Mouse (Mus musculus): ENCODE measurements around the gene Gnao1. TPM values are rescaled to one million over a fixed set of nuclear protein-coding genes. Genes with fewer than 3 reads are reported as not detected.

Gene Gnao1
- total RNA-seq, 2 experiments from 2014 or later: not detected

DNA sequence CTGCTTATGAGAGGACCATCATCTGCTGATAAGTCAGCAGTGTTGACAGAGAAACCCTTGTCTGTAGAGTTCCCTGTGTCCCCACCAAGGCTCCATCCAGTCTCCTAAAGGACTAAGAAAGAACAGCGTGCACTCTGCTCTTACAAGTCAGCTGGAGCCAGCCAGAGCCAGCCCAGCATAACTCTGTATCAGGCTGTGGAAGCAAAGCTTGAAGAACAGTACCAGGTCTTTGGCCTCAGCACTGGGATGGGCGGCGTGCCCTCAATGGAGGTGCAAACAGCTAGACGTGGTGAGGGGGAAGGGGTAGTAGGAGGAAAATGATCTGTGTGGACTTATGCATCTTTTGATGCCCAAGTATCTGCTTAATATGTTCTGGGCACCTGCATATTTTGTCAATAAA is 32.8 kb downstream of the Gnao1 start:
- ATAC-seq (replicated peaks; ENCODE audit: low FRiP score, poor library complexity, severe bottlenecking): no peak

DNA sequence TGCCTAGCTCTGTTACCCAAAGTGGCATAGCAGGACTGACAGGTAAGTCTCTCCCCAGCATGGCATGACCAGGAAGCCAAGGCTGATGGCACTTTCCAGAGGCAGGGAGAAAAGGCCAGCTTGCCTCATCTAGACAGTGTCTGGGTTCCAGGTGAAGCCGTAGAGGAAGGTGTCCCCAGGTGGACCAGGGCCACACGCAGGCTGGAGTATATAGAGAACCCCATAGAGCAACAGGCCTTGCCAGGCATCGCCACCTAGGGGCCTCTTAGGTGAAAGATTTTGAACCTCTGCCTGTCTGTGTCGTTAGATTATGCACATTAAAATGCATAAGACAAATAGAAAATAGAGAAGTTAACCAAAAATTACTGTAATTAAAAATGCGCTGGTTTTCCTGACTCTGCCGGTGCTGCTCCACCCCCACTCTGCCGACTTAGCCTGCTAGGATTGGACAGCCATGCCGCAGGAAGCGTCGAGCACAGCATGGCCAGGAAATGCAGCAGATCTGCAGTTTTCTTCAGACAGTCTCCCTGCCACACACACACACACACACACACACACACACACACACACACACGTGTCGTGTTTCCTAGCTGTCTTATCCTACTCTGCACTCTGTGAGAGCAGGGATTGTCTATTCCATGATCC is 34.2 kb downstream of the Gnao1 start:
- no peak for ATAC-seq (replicated peaks; ENCODE audit: low FRiP score, poor library complexity, severe bottlenecking)

DNA sequence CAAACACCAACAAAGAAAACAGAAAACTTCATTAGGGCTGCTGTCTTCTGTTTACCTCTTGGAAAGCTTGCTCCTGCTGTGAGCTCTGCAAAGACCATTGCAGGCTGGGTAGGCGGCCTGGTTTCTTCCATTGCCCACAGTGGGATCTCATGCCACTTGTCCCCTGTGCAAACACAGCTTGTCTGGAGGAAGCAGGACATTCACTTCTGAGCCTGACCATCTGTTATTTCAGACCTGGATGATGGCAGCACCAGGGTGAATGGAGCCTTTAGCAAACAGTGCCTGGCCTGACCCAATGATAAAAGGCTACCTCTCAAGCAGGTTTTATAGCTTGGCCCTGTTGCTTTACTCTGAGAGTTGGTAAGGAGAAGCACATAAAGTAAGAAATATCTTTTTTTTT is 35.4 kb downstream of the Gnao1 start:
- no peak for ATAC-seq (replicated peaks; ENCODE audit: low FRiP score, poor library complexity, severe bottlenecking)

DNA sequence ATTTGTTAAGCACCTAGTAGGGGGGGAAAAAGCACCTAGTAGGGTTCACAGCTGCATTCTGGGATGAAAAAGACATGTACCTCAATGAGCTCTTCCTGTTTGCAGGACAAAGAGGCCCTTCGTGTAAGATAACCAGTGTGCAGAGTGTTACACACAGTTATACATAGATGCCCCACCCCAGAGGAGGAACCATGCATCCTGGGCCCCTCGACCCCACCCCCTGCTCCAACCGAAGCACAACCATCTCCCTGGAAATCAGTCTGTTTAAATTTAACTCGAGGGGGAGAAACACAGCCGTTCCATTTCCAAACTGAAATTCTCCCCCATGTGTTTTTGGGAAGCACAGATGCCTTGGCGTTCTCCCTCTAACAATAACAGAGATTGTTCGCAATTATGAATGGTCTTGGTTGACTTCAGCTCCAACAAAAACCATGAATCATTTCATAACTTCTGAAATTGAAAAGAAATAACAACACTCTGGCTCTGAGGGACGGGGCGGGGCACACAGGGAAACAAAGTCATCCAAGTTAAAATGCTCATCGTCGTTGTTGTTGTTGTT is 42.4 kb downstream of the Gnao1 start:
- ATAC-seq (replicated peaks; ENCODE audit: low FRiP score, poor library complexity, severe bottlenecking): no peak

DNA sequence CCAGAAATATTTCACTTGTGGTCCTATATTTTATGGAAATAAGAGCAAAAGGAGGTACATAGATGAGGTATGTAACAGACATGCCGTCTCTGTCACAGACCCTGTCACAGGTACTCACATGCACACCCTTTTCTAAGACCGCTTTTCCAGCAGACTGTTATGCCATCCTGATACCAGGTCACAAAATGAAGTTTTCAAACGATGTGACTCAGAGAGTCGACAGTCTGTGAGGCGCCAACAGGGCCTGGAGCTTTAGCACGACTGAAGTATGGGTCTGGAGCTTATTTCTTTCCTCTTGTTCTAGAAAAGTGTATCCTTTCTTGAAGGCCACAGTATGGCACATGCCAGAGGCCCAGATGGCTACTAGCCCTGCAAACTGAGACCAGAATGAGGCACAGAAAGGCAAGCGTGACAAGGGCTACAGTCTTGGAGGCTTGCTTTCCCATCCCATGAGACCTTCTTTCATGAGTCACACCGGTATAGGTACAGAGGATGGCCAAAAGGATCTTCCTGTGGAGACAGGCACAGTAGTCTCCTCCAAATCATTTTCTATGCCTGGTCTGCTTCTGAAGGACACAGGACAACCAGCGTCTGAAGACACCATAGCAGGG is 43.2 kb downstream of the Gnao1 start:
- ATAC-seq (replicated peaks; ENCODE audit: low FRiP score, poor library complexity, severe bottlenecking): no peak

DNA sequence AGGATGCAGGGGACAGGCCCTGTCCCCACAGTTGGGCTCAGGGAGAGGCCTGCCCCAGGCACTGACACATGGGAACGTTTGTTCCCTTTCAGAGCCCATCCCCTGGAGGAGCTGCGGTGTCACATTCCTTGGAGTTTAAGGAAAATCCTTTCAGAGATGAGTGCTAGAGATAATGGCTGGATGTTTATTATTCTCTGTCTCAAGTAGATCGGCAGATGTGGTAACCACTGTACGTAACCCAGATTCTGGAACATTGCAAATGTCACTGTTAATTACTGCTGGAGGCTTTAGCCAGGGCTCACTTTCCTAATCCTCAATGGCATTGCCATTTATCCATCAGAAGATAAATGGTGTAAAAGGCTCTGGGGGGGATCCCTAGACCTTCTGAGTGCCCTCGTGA is 44.9 kb downstream of the Gnao1 start:
- ATAC-seq (replicated peaks; ENCODE audit: low FRiP score, poor library complexity, severe bottlenecking): no peak

DNA sequence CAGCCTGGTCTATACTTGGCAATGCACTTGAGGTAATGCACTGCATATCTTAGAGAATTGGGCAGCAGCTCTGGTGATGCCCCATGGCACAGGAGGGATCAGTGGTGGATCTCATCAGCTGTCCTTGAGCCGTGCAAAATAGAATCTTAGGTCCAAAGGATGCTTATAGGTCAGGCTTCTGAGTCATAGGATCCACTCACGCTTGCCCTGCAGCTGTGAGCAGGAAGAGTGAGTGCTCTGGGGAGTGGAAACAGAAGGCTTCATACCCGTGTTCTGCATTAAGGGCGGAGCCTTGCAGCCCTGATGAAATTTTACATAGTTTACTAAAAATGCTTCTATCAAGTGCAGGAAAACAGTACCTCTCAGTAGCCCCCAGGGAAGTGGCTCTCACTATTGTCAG is 45.5 kb downstream of the Gnao1 start:
- no peak for ATAC-seq (replicated peaks; ENCODE audit: low FRiP score, poor library complexity, severe bottlenecking)

DNA sequence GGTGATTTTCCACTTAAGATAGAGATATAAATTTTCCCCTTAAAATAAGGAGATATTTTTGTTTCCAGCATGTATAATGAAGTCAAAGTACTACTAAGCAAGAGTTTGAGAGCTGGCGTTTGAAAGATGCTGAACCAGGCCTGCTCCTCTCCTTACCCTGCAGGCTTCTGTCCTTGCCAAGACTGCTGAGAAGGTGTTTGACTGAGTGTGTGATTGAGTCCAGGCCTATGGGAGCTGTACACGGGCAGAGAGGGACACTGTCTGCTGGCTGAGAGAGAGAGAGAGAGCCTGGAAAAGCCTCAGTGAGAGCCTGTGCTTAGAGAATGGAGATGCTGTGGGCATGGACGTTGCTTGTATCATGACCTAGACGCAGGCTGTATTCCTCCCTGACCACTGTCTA is 47.4 kb downstream of the Gnao1 start:
- ATAC-seq (replicated peaks; ENCODE audit: low FRiP score, poor library complexity, severe bottlenecking): no peak

DNA sequence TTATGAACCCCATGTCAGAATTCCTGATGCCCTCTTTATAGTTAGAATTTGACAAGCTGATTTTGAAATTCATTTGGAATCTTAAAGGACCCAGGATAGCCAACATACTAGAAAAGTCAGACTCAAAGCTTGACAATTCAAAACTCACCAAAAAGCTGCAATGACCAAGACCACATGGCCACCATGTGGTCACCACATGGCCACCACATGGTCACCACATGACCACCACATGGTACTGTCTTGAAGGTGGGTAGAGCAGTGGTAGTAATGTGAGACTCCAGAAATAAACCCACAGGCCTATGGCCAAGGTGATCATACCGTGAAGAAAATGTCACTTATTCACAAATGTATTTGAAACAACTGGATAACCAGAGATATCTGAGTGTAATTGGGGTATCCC is 48.5 kb downstream of the Gnao1 start:
- ATAC-seq (replicated peaks; ENCODE audit: low FRiP score, poor library complexity, severe bottlenecking): no peak

DNA sequence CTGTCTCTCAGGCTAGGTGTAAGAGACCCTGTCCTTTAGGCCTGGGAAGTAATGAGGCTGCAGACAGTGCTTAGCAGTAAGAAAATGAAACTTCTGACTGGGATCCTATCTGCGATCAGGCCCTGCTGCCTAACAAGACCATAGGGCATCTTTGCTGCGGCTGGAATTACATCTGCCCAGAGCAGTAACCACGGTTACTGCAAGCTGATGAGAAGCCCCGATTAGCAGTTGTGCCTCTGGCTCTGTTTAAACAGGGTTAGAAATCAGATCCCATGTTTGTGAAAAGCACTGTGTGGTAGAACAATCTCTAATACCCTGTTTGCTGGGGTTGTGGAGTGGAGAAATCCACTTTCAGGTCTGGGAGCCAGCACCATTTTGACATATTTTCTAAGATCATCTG is 50.3 kb downstream of the Gnao1 start:
- no peak for ATAC-seq (replicated peaks; ENCODE audit: low FRiP score, poor library complexity, severe bottlenecking)

DNA sequence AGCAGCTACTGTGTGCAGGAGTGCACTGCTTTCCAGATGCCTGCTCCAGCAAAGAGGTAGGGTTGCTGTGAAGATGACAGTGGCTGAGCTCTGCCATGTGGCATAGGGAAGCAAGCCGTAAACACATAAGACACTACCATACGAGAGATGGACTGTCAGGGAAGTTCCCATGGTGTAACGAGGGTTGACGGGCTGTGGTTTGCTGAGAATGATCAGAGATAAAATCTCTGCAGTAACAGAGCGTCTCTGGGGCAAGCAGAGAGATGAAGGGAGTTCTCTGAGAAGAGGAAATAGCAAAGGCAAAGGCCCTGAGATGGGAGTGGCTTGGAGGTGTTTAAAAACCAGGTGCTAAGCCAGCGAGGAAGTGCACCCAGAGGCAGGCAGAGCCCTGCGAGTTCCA is 54.3 kb downstream of the Gnao1 start:
- ATAC-seq (replicated peaks; ENCODE audit: low FRiP score, poor library complexity, severe bottlenecking): no peak

DNA sequence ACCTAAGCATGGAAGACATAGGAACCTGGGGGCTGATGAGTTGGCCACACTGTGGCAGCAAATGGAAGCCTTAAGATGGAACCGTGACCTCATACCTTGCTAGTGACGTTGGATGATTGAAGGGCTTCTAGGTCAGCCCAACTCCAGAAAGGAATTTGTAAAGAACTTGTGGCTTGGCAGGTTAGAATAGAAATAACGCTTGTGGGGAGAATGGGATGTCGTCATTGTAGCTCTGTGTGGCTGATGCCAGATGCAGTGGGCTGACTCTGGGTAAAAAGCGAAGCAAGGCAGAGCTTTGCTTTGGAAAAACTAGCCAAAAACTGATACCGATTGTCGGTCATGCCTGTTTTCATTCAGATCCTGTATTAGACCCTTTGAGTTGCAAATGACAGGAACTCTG is 56.5 kb downstream of the Gnao1 start:
- ATAC-seq (replicated peaks; ENCODE audit: low FRiP score, poor library complexity, severe bottlenecking): no peak

DNA sequence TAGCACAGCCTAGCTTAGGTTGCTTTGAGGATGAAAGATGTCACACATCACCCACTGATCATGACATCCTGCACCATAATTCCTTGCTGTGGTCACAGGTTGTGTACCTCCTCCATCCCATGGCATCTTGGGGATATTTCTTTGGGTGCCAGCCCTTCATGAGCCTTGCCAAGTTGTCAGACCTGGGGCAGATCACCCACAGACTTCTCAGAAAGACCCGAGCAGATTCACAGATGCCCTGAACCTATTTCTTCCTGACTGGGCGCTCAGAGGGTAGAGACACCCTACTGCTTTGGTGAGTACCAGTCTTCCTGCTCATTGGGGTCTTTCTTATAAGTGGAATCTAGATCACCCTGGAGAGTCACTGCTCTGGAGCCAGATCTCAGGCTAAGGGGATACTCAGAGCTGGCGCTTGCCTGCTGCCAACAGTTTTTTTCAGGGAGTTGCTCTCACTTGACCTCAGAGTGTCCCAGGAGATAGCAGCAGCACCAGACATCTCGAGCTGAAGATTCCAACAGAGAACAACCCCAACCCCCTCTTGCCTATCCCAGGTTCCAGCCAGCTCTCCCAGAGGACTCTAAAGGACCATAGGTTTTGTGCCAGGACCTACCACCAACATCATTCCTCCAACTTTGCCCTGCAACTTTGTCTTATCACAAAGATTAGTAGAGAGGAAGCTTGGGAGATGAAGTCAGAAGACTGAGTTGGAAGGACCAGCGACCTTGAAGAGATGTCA is 58.9 kb downstream of the Gnao1 start:
- ATAC-seq (replicated peaks; ENCODE audit: low FRiP score, poor library complexity, severe bottlenecking): no peak

DNA sequence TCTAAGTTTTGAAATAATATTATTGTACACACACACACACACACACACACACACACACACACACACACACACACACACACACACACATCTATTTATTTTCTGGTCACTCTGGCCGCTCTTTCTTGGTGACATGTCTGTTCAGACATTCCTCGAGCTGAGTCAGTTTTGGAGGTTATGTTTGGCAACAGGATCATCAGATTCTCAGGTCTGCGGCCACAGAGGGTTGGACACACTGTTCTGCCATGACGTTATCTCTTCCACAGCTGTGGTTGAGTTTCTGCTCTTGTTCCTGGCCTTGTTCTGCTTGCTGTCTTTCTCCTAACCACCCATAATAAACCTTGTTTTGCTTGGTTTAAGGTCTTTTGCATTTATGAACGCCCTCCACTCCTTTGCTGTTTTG is 61.5 kb downstream of the Gnao1 start:
- no peak for ATAC-seq (replicated peaks; ENCODE audit: low FRiP score, poor library complexity, severe bottlenecking)

DNA sequence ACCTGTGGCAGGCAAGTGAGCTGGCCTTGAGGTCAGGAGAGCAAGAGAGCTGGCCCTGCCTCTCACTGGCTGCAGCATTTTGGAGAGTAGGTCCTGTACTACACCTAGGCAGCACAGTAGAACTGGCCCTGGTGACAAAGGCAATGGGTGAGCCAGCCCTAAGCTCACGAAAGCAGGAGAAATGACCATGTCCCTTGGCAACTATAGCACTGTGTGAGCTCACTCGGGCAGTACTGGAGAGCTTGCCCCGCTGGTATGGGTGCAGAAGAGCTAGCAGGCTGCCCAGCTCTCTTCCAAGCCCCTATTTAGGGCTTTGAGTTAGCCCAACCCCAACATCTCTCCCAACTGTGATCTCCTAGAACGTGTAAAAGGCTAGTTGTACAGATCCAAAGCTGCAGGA is 68.6 kb downstream of the Gnao1 start:
- ATAC-seq (replicated peaks; ENCODE audit: low FRiP score, poor library complexity, severe bottlenecking): no peak

DNA sequence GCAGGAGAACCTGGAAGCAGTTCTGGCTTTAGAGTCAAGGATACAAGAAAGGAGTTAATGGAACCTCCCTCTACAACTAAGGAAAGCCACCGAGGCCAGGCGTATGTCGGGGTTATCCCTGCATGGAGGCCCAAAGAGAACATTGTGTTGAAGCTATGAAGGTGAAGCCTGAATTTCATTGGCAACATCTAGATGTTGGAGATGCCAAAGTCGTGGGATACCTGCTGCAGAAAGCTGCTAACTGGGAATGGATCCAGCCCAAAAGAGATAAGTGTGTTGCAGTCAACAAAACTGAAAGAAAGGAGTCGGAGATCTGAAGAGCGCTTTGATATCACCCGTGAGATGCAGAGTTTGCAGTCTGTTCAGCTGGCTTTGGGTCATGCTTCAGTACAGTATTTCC is 70.2 kb downstream of the Gnao1 start:
- ATAC-seq (replicated peaks; ENCODE audit: low FRiP score, poor library complexity, severe bottlenecking): no peak

DNA sequence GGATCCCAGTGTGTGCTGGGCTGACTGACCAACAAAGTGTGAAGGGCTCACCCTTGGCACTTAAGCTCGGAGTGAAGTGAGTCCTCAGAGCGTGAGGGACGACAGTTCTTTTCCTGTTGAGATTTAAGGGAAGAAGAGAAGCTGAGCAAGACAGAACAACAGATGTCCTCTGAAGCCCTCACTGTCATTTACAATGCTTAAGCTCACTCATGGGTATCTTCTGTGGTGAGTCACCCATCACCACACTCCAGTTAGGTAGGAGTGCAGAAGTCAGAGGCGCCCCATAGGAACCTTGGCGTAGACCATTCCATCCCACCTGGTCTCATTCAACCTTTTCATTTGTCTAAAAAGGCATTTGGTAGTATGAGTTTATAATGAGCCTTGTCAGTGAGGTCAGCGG is 71.6 kb downstream of the Gnao1 start:
- no peak for ATAC-seq (replicated peaks; ENCODE audit: low FRiP score, poor library complexity, severe bottlenecking)

DNA sequence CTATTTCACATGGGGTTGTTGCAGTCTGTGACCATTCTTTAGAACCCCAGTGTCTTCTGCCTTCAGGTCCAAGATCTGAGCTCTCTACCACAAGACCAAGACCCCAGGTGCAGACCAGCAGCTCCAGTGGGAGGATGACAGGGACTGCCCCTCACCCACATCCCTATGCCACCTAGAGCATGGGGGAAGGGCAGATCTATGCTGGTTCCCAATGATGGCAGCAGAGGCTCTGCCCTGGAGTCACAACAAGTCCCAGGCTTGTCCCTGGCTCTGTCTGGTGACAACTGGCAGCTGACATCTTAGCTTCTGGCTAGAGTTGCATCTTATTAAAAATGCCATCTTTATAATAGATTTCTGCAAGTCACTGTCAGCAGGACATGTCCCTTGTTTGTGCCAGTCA is 73.5 kb downstream of the Gnao1 start:
- ATAC-seq (replicated peaks; ENCODE audit: low FRiP score, poor library complexity, severe bottlenecking): no peak

DNA sequence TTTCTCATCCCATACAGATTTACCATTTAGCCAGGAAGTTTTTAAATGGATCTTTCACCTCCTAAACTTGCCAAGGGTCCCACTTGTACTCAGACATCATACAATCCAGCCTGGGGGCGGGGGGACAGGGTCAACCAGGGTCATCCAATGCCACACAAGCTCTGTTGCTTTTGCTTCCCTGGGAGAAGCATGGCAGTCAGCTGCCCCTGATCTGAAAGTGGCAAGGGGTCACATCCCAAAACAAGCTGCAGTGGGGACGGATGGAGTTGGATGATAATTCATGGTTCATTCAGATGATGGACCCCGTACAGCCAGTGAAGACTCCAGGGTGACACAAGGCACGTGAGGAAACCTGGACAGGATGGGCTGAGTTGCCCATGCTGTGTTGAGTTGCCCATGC is 74.0 kb downstream of the Gnao1 start:
- ATAC-seq (replicated peaks; ENCODE audit: low FRiP score, poor library complexity, severe bottlenecking): no peak

DNA sequence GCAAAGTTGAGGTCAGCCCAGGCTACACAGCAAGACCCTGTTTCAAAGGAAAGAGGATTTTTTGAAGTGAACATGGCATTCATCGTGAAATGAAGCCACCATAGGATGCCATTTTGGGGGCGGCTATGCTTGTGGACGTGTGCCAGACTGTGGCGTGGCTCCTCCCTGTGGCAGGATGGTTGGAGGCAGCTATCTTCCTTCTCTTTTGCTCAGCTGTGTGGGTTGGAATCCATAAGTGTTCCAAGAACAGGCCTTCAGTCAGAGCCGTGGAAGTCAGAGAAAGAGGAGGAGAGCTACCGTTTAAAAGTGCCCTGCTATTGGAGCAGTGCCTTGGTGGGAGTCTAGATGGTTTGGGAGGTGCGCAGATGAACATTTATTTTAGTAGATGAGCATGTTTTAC is 74.5 kb downstream of the Gnao1 start:
- no peak for ATAC-seq (replicated peaks; ENCODE audit: low FRiP score, poor library complexity, severe bottlenecking)

DNA sequence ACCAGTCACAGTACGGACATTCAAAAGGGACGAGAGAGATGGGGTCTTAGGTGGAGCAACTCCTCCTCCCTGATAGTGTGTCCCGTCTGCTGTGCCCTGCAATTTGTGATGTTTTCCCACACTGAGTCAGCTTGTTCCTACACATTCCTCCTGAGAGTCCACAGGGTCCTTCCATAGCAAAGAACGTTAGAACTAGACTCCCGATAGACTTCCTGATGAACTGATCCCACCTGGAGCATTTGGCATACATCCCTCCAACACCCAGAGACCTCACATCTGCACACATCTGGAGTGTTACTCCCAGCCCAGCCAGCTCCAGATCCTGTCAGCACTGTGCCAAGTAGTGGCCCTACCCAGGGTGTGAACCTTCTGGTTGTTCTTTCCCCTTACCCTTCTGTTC is 76.4 kb downstream of the Gnao1 start:
- no peak for ATAC-seq (replicated peaks; ENCODE audit: low FRiP score, poor library complexity, severe bottlenecking)

Data from erythroblast, adult 5-6 weeks (primary cell).